Mouse (Mus musculus): Measurements from ENCODE around the gene Rnf44.

Rnf44 gene

DNA sequence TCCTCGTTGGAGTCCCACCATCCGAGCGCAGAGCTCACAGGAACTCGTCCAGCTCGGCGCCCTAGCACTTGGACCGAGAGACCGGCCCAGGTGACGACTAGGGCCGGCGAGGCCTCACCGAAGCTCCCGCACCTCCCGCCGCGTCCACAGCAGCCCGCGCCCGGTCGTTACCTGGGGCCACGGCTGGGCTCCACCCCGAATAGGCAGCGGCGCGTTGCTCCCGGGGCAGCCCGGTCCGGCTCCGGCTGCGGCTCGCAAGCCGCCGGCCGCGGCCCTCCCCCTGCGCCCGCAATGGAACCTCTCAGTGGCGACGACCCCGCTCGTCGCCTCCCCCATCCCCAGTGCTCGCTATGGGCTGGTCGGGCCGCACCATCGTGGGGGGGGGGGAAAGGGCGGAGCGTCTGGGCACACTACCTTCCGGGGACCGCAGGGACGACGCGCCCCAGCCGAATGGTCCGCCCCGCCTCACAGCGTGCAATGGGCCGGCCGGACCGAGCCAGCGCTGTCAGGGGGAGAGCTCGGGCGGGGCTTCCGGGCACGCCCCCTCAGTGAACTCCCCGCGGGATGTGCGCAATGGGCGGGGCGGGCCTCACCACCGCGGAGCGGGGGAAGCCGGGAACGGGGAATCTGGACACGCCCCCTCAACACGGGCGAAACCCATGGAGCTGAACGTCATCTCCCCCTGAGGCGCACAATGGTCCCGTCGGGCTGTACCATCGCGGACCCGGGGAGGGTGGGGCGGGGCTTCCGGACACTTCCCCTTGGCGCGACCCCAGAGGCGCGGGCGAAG, at the start of gene Rnf44:
Rnf44 (minus strand) TSS at position 350 of the 790 bp plus-strand sequence.
- DNase-seq (ENCODE audit: low spot score in 2 of 2), result peak; percentile 89 to 97

DNA sequence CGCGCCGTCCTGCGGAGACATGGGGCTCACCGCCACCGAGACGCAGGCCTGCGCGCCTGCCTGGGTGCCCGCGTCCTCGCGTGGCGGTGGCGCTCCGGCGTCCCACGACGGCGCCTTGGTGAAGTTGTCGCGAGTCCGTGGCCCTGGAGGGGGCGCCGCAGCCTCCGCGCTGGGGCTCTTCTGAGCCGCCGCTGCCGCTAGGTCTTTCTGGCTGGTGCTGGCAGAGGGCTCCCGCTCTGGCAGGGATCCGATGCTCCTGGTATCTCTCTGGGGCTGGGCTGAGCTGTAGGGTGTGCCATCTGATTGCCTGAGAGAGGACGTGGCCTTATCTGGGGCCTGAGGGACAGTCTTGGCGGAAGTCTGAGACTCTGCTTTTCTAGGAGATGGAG, 44.5 kb upstream of the Rnf44 start:
- no peak for DNase-seq (ENCODE audit: low spot score in 2 of 2)

DNA sequence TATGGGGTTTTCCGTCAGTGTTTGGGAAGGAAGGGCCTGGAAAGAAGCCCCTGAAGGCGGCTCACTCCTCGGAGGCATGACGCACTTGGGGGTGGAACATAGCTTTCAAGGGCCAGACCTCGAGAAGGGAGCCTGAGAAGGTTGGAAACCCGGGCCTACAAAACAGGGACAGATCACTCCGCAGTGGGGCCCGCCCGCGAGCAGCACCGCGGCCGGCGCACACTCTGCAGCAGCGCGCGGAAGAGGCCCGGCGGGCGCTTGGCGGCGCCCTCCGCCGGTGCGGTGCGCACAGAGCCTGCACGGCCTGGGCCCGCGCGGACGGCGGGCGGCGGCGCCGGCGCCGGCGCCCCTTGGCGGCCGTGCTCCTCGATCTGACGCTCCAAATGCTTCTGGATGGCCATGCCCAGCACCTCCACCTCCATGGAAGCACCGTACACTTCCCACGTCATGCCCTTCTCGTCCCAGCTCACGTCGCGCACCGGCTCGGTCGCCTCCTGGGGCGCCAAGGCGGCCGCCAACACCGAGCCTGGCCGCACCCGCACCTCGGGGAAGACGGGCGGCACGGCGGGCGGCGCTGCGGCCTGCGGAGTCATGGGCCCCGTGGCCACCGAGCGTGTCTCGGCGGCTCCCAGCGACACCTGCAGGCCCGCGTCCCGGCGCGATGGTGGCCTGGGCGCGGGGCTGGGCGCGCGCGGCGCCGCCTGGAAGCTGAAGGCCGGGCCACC, 43.9 kb upstream of the Rnf44 start:
- no peak for DNase-seq (ENCODE audit: low spot score in 2 of 2)

DNA sequence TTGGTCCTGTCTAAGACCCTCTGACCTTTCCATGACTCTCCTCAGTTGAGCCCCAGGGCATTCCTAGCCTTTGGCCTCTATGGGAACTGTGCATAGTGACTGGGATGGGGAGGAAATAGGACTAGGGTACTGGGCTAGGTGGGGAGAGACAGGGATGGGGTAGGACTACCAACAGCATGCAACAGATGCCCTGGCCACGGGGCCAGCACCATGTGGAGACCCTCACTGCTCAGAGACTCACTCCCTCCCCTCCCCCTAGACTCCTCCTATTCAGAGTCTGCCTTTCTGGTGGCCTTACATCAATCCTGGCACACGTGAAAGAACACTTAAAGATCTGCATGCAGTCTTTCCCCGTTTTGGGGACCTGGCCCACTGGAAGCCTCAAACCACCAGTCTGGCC, 43.2 kb upstream of the Rnf44 start:
- DNase-seq (ENCODE audit: low spot score in 2 of 2), result no peak

DNA sequence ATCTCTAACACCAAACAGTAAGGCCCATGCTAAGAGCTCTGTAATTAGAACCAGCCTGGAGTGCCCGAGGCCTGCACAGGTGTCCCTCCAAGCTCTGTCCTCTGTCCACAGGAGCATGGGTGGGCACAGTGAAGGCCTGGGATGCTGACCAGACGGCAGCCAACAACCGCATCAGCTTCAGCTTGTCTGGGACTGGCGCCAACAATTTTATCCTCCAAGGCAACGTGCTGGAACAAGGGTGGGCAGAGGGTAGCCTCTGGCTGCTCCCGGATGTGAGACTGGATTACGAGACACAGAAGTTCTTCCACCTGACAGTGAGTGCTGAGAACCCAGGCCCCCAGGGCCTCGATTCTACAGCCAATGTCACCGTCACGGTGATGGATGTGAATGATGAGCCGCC, 32.4 kb upstream of the Rnf44 start:
- DNase-seq (ENCODE audit: low spot score in 2 of 2), result no peak

DNA sequence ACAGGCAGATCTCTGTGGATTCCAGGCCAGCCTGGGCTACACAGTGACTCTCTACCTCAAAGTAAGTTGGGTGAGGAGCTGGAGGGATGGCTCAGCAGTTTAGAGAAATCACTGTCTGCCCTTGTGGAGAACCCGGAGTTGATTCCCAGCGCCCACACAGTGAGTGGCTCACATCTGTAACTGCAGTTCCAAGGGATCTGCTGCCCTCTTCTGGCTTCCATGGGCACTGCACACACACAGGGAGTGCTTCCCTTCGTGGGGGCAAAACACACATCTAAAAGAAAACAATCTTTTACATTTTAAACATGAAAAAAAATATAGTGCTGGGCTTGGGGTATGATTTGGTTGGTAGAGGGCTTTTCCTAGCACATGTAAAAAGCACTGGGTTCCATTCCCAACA, 29.4 kb upstream of the Rnf44 start:
- DNase-seq (ENCODE audit: low spot score in 2 of 2), result no peak

DNA sequence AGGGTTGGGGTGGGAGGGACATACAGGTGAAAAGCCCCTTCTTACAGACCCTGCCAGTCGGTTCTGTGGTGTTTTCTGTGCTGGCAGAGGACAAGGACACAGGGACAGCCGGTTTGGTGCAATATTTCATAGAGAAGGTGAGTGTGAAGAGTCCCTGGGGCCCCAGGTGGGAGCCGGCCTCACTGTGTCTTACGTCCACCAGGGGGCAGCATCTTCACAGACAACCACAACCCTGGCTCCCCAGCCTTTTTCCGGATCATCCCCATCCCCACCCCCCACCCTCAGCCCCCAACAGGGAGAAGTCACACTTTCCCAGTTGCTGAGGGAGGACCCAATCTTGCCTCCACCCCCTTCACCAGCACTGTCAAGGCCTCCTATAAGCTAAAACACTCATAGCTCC, 23.2 kb upstream of the Rnf44 start:
- peak; percentile 28 to 52 for DNase-seq (ENCODE audit: low spot score in 2 of 2)

DNA sequence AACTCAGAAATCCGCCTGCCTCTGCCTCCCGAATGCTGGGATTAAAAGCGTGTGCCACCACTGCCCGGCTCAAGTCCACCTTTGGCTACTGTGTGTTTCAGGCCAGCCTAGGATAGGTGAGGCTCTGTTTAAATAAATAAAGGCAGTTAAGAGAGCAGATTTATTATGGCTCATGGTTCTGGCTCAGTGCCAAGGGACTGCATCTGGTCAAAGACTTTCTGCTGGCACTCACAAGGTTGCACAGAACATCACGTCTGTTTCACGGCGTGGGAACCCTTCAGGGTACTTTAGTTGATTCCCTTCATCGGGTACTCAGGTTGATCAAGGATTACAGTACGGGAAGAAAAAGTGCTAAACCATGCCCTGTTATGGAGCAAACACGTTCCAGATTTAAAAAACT, 21.3 kb upstream of the Rnf44 start:
- no peak for DNase-seq (ENCODE audit: low spot score in 2 of 2)

DNA sequence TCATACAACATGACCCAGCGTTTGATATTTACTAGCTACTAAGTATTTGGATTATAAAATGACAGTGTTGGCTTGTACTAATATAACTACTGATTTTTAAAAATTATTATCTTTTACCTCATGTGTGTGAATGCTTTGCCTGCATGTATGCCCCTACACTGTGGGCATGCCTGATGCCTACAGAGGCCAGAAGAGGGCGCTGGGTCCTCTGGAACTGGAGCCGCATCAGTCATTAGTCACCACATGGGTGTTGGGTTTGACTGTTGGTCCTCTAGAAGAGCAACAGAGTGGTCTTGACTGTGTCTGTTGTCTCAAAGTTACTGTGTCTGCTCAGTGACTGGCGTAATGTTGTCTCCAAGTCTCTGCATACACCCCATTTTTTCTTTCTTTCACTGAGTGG, 20.7 kb upstream of the Rnf44 start:
- no peak for DNase-seq (ENCODE audit: low spot score in 2 of 2)

DNA sequence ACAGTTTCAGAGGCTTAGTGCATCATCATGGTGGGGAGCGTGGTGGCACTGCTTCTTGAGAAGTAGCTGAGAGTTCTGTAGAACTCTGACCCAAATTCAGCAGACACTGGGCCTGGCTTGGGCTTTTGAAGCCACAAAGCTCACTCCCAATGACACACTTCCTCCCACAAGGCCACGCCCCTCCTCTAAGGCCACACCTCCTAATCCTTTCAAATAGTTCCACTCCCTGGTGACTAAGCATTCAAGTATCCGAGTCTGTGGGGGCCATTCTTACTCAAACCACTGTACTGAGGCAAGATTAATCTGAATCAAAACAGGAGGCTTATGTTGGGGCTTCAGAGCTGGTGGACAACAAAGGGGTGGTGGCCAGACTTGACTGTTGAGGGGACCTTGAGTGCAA, 17.2 kb upstream of the Rnf44 start:
- DNase-seq (ENCODE audit: low spot score in 2 of 2), result no peak

DNA sequence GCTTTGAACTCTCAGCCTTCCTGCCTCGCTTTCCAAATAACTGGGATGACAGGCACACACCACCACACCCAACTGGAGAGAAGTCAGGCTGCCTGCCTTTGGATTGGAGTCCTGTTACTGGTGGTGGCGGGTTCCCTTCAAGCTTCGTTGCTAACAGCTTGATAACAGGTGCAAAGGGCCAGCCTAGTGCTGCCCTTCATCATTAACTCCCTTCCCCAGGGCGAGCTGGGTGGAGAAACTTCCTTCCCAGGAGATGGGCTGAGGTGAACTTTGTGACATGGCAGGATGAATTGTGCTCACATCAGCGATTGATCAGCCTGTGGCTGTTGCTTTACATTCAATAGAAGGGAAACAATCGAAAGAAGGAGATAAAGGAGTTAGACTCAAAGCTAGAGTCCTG, 11.2 kb upstream of the Rnf44 start:
- no peak for DNase-seq (ENCODE audit: low spot score in 2 of 2)

DNA sequence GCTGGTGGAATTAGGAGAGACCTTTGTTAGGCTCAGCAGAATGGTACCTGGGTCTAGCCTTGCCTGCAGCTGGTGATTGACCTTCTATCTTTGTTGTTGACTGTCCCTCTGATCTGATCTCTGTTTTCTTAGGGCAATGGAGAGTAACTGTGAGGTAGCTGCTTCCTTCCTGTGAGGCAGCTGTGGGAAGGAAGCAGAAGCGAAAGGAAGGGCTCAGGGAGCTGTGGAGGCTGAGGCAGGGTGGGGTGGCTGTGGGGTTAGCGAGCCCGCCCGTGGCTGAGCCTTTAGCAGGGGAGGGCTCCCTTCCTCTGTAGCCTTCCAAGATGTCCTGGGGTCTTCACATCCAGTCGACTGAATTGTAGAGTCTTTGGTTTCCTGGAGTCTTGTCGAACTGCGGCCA, 8.8 kb upstream of the Rnf44 start:
- no peak for DNase-seq (ENCODE audit: low spot score in 2 of 2)

DNA sequence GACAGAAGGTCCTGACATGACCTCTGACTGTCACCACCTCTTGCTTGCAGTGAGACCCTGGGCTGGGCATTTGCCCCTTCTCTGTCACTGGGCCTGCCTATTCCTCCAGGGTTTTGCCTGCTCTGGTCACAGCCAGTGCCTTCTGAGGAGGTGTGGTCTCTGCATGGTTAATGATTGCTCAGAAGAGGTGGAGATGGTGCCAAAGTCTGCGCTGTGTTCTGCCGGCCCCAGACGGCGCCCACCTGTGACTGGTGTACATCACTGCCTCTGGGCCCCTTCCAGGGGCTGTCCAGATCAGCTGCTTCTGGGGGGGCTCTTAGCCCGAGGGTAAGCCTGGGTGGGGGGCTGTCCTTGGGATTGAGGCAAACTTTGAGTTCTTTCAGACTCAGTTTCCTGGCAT, 7.5 kb upstream of the Rnf44 start, which contains the start of gene Cdhr2:
Cdhr2 (plus strand) TSS at position 219 of the 400 bp plus-strand sequence.
- DNase-seq (ENCODE audit: low spot score in 2 of 2), result no peak

DNA sequence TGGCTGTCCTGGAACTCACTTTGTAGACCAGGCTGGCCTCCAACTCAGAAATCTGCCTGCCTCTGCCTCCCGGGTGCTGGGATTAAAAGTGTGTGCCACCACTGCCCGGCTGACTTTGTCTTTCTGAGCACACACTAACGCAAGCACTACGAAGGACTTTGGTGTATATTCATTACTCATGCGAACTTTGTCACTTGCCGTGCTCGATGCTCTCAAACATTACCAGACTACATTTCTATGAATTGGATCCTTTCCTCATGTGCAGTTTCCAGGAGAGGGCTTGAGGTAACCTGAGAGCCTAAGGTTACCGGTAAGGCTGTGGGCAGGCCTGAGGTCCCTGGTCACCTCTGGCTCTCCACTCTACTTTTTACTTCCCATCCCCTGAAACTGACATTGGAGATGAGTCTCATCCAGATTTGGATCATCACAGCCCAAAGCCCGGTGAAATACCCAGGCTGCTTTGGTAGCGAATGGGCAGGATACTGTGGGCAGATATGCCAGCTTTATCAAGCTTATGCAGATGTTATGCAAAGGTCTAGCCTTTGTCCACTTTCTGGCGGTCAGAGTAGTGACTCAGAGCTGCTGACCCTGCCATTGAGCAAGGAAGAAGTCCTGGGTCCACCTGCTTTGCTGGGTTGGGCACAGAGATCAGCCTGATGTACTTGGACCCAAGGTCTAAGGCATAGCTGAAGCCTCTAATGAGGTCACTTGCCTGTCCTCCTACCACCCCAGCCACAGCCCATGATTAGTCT, 1.9 kb upstream of the Rnf44 start:
- no peak for DNase-seq (ENCODE audit: low spot score in 2 of 2)

DNA sequence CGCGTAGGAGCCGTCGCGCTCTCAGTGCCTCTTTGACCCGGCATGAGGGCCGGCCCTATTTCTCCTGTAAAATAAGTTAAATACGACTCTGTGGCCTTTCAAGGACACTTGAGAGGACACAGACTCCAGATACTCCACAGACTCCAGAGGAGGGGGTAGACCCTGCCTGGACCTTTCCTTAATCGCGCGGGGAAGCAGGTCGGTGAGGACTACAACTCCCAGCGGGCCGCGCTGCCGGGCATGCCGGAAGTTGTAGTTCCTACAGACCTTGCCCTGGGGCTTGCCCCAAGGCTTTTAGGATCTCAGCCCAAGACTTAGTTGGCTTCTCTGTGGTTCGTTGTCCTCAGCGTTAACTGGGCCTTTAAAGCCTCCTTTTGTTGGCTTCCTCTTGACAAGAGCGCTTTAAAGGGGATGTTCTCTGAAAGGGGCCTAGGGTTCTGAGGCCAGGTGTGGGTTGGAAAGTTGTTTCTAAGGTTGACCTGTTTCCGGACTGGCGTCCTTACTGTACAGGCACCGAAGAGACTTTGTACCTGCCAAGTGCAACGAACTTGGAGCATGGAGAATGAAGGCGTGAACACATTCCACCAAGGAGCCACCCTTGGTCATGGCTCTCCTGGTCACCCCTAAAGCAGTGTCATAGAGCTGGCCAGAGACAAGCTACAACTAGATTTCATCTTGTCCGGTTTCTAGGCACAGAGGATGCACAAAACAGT, 797 bp upstream of the Rnf44 start:
- peak in 1 of 2 experiments; percentile 82 for DNase-seq (ENCODE audit: low spot score in 2 of 2)

DNA sequence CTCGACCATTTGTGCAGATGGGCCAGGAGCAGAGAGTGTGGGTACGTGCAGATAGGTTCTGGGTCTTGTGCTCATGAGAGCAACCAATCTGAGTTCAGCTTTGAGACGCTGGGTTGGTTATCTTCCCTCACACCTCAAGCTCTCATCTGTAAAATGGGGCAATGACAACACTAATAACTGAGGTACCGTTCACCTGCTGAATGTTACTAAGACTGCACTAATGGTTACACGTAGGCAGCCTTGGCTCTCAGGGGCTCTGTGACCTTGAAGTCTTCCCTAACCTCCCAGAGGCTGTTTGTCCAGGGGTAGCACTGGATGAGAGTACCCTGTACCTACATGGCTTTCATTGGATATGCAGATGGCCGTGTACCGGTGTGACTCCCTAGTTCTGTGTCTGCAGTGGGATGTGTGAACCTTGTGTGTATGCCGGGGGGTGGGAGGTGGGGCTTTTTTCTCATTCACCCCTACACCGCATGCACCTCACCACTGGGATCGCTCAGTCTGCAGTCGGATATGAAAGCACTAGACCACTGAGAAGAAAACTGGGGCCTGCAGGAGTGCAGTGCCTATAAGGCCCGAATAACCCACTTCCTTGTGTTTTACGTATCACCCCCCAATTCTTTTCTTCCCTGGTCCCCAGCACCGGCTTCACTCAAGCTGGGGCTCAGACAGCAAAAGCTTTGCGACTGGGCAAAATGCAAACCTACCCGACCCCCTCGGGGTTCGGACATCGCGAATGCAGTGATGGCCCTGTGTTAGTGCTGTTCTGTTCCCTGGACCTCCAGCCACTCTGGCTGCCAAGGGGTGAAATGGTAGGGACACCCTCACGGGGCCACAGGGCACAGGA, 773 bp downstream of the Rnf44 start:
- DNase-seq (ENCODE audit: low spot score in 2 of 2), result no peak

DNA sequence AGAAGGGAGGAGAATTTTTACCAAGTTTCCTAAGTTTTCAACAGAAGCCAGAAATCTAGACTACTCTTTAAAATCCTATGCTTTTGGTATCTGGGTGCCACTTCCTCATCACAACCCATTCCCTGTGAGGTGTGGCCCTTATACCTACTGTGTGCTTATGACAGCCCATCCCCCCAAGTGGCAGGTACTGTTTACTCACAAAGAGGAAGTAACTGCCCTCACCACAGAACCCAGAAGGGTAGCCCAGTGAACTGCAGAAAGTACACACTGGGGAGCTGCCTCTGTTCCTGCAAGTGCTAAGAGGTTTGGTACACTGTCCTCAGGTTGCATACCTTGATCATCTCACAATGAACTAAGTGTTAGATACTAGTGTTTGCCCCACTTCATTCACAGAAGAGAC, 2.0 kb downstream of the Rnf44 start:
- DNase-seq (ENCODE audit: low spot score in 2 of 2), result no peak

DNA sequence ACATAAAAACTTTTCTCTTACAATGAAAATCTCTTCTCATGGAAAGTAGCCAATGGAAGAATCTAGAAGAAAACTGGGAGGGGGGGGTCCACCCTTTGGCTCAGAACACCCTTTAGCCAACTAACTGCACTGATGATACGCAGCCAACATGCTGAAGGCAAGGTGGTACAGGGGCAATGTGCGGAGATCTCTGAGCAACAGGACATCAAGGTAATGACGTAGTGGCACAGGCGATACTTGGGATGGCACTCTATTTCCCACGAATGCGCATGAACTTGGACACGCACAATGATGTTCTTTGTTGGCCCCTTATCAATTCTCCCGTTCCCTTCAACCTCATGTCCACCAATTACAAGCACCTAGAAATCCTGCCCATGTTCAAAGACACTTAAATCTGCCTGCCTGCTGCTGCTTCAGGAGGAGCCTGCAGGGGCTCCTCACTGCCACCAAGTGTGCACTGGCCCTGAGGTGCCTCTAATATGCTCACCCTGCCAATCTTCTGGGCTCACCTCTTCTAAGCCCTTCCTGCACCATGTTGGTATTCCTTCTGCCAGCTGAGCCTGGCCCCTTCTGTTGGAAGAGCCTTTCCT, 3.5 kb downstream of the Rnf44 start:
- DNase-seq (ENCODE audit: low spot score in 2 of 2), result no peak

DNA sequence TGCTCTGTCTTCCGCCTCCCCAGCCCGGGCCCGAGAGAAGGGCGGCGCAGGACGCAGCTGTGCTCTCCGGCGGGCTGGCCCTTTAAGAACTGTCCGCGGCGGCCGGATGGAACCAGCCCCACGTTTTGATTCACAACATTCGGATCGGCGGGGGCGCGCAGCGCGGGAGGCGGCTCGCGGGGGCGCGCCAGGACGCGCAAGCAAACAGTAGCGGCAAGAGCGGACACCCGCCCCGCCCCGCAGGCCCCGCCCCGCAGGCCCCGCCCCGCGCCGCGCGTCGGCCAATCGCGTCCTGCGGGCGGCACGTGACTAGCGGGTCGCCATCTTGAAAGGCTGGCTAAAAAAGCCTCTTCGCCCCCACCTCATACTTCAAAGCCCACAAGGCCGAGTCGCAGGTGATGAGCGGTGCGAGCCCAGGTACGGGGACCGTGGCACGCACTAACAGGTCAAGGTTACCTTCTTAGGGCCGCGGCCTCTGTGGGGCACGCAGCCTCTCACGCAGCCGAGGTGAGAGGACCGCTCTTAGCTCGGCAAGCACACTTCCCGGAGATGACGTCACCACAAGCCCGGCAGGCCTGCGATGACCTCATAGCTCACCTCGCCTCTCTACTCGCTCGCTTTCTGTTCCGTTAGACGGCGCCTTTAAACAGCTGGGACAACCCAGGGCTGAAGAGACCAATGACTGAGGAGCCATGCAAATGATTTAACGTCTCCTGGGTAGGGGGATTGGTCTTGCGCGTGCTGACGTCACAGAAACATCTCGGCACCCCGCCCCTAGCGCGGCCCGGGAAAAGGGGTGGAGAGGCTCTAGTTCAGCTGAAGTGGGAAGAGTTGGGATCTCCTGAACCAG, 5.9 kb downstream of the Rnf44 start:
- peak; percentile 90 to 95 for DNase-seq (ENCODE audit: low spot score in 2 of 2)

DNA sequence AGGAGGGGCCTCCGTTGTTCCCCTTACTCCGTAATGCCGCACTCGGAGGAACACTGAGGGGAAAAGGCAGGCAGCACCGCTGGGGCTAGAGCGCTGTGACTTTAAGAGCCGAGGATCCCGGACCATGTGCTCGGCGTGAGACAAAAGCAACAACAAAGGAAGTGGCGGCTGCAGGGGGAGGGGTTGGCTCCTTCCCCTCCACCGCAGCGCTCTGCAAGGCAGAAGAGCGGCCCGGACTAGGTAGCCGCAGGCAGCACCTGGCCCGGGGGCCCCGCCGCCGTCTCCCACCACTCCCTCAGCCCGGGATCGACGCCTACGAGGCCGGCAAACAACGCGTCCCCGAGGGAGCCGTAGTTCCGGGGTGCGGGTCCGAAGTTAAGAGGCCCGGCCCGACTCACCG, 6.6 kb downstream of the Rnf44 start:
- DNase-seq (ENCODE audit: low spot score in 2 of 2), result peak; percentile 52 to 56
